Mouse (Mus musculus) adipocyte (in vitro differentiated cells): Measurements from ENCODE around the gene Unc45a.
"Not testable (repeated sequence)": the region's sequence is repeated elsewhere in the genome, so short reads cannot be mapped to it uniquely, and the experiment has no call there.

Source experiments
- DNase-seq: peaks from one replicate; pipeline ENCODE4 v3.0.0-alpha.2; 2016; ENCODE audit warnings: low spot score

The Unc45a gene

GRCm38 (mm10) chr7:80324816-80325119 is 16.0 kb downstream of the Unc45a start:
- DNase-seq = not testable (repeated sequence)

DNA sequence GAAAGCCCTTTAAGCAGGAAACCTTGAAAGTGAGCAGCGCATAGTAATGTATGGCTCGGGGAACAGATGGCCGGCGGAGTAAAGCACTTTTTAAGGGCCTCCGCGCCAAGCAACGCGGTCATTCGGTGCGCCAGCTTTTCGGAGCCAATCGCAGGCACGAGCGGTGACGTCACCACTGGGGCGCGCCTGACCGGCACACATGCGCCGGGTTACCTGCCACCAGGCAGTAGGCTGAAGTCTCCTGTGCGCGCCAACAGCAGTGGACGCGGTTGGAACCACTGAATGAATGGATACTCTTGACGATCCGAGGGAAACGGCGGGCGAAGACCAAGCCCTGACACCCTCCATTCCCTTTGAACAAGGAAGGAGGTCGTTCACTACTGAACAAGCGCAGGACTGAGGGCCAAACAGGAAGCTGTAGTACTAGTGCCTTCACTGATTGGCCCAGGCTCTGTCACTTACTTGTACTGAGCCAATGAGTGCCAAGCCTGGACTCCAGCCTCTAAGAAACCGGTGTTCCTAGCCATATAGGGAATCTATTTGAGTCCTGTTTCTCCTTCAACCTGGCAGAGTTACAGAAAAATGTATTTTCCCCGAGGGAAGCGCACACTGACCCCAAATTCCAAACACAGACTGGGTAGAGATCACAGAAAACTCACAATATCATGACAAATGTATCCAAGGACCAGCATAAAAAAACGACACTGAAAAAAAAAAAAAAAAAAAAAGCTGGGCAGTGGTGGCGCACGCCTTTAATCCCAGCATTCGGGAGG is 16.6 kb downstream of the Unc45a start, which contains the start of gene Rccd1:
TSS of gene Rccd1 (minus strand) at position 412 of the 773 bp plus-strand sequence.
- DNase-seq = peak; percentile 95

- DNase-seq = no peak
These were observed 17.5 kb downstream of the Unc45a start for GRCm38 (mm10) chr7:80323336-80323735.

DNA sequence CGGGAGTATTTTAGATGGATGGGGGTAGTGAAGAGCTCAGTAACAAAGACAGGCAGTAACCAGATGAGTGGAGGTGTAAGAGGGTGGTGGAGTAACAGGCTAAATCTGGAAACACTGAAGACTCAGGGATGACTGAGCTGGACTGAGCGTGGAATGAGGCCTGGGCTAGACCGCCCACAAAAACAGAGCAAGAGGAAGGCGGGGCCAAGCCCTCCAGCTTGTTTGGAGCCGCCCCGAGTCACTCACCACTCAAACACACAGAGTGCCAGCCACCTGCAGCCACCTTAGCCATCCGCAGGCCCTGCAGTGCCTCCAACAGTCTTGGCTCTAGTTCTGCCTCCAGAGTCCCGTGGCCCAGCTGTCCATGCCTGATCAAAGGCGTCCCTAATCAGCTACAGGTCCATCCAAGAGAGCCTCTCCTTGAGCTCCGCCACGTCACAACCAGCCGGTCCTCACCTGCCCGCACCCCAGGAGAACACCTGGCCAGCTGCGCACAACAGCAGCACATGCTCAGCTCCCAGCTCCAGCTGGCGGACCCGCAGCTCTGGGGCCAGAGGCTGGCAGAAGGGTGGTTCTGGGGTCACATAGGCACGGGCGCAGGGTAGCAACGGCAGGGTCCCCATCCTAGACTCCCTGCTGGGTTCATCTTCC is 20.8 kb downstream of the Unc45a start:
- DNase-seq = no peak

GRCm38 (mm10) chr7:80318670-80319069 is 22.1 kb downstream of the Unc45a start:
- DNase-seq = no peak

- DNase-seq = no peak
These were observed 23.2 kb downstream of the Unc45a start for GRCm38 (mm10) chr7:80317439-80318115.

- no peak for DNase-seq
These were observed 25.1 kb downstream of the Unc45a start for GRCm38 (mm10) chr7:80315733-80316132.

DNA sequence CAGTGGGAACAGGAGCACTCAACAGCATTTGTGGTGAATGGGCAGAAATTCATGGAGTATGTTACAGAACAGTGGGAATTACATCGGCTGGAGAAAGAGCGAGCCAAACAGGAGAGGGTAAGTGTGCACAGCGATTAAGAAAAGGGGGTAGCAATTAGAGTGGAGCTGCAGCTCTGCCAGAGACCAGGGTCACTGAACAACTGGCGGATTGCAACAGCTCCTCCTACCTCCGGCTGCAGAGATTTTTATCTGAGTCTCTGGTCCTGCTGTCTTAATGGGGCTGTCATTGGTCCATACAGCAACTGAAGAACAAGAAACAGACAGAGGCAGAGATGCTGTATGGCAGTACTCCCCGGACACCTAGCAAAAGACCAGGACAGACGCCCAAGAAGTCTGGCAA is 30.0 kb downstream of the Unc45a start:
- no peak for DNase-seq

DNA sequence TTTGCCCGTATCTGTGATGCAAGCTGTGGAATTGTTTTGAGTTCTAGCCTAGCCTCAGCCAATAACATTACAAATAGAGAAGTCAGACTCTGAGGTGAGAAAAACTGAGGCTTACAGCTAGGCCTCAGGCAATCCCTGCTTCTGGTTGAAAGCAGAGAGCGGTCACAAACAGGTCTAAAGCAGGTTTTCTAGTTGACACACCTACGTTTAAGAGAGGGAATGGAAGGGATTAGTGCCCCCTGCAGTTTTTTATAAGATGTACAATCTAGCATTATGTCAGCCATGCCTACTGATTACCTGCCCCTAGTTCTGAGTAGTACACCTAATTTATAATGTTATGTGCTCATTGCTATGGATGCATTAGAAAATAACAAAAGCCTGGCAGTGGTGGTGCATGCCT is 33.0 kb downstream of the Unc45a start:
- no peak for DNase-seq

DNA sequence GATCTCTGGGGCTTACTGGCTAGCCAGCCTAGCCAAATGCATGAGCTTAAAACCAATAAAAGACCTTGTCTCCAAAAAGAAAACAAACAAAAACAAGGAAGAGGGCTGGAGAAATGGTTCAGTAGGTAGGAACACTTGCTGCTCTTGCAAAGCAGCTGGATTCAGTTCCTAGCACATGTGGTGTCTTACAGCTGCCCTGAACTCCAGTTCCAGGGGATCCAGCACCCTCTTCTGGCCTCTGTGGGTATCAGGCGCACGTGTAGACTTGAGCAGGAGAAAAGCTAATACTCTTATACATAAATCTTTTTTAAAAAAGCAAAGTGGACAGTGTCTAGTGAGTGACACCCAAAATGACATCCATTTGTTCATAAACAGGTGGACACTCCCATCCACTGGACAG is 39.3 kb downstream of the Unc45a start:
- DNase-seq = no peak

DNA sequence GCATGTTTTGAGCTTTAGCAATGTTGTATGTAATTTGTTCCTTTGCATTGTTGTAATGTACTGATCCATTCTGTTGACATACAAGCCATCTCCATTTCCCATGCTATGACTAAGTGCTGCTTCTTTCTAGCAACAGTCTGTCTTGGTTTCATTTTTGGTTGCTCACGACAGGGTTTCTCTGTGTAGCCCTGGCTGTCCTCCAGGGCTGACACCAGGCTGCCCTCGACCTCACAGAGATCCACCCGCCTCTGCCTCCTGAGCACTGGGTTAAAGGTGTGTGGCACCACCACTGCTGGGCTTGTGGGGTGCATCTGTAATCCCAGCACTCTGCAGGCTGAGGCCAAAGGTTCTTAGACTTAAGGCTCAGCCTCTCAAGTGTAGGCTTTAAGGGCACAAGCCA is 41.2 kb downstream of the Unc45a start:
- DNase-seq = peak; percentile 12

GRCm38 (mm10) chr7:80298754-80299153 is 42.1 kb downstream of the Unc45a start:
- no peak for DNase-seq

DNA sequence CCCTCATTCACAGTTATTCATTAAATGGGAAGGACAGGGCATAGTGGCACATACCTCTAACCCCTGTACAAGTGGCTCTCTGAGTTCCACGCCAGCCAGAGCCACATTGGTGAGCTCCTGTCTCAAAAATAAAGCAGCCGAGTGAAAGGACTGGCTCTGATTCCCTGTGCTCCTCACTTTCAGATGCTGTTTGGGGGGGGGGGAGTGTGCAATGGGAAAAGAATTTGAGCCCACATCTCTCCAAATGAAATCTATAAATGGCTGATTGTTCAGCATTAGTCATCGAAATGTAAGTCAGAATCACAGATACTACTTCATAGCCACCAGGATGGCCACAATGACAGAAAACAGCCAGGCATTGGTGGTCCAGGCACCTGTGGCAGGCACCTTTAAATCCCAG is 43.8 kb downstream of the Unc45a start:
- no peak for DNase-seq

DNA sequence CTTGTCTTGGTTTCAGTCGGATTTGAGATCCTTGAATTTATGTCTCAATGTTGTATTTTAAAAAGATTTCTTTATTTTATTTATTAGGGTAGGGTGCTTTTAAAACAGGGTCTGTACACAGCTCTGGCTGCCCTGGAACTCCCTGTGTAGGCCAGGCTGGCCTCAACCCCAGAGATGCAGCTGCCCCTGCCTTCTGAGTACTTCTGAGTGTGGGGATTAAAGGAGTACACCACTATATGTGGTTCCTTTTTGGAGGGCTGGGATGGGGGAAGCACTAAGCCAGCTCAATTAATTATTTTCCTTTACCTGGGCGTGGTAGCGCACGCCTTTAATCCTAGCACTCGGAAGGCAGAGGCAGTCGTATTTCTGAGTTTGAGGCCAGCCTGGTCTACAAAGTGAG is 44.3 kb downstream of the Unc45a start:
- no peak for DNase-seq

GRCm38 (mm10) chr7:80294764-80295648 is 45.8 kb downstream of the Unc45a start:
- DNase-seq = peak; percentile 16

DNA sequence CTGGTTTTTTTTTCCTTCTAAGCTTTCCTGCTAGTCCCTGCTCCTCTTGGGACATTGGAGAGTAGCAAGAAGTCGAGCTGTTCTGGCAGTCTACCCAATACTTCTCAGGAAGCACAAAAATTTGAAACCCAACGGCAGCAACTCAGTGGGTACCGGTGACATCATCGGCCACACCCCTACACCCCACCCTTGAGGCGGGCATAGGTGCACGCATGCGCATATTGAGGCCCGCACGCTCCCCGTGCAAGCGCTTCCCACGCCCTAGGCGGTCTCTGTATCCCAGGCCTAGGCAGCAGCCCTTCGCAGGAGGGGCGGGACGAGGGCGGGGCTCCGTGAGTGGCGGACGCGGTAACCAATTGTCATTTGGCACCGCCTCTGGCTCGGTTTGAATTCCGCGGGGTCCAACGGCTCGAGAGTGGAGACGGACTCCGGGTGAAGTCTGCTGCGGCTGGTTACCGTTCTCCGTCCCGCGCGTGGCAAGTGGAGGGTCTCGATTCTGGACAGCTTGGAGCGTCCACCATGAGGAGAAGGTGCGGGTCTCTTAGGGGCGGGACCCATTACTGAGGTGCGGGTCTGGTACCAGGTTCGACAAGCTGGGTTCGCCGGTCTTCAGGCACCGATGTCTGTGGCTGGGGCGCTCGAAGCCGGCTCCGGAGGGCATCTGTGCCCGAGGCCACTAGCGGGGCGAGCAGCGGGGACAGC is 46.6 kb downstream of the Unc45a start, which contains the start of gene Prc1:
TSS of gene Prc1 (plus strand) at position 389 of the 702 bp plus-strand sequence.
- DNase-seq = peak; percentile 96

DNA sequence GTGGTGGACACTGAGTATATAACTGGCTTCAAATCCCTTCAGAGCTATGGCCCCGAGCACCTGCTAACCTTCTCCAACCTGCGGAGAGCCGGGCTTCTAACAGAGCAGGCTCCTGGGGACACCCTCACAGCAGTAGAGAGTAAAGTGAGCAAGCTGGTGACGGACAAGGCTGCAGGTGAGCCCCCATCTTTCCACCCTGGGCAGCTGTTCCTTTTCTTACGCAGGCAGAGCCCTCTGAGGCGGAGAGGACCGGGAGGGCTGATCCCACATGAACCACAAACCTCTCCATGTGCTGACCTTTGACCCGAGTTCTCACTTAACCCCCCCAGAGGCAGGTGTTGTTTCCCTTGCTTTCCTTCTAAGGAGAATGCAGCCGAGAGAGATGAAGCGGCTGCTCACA is 53.1 kb downstream of the Unc45a start:
- no peak for DNase-seq

GRCm38 (mm10) chr7:80285725-80286124 is 55.1 kb downstream of the Unc45a start:
- no peak for DNase-seq

DNA sequence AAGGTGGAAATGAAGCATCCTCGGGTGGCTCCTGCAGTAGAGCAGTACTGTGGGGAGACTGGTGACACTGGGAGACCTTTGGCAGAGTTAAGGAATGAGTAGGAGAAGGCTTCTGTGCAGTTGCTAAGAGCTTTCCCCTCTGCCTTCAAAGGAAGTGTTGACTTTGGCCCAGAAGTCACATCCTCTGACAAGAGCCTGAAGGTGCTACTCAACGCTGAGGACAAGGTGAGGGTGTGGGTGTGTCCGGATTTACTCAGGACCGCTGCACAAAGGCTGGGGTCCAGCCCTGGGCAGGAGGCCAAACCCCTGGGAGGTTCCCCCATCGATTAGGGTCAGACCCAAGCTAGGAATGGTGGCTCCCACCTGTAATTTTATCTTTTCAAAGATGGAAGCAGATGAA is 56.4 kb downstream of the Unc45a start:
- DNase-seq = no peak

- DNase-seq = no peak
These were observed 57.4 kb downstream of the Unc45a start for GRCm38 (mm10) chr7:80283226-80283918.

DNA sequence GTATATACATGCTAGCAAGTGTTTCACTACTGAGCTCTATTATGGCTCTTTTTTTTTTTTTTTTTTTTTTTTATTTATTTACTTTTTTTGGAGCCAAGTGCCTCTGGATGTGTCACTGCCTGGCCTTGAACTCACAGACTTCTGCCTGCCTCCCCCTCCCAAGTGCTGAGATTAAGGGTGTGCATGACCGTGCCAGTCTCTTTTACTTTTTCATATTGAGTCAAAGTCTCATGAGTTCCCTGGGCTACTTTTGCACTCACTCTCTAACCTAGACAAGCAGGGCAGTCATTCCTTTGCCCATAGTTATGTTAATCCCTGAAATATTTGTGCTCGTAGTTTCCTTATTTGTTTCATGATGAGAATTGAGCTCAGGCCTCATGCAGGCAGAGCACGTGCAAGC is 59.2 kb downstream of the Unc45a start:
- no peak for DNase-seq
